Mouse (Mus musculus) bone marrow macrophage, adult 2 months (primary cell): ENCODE results near the gene Smpd4.

Experiments
- CTCF ChIP-seq: IDR thresholded peaks from 2 replicates; pipeline ENCODE4 v1.5.1; 2012; ENCODE audit warnings: low read depth, mild to moderate bottlenecking, low read length, moderate library complexity
- POLR2A ChIP-seq: IDR thresholded peaks from 2 replicates; pipeline ENCODE4 v1.6.1; 2012; ENCODE audit warnings: mild to moderate bottlenecking, low read depth, low read length, borderline replicate concordance

GRCm38 (mm10) chr16:17639081-17639480 lies 19.9 kb downstream of the Smpd4 start:
- no peak for TF ChIP-seq CTCF
- TF ChIP-seq POLR2A, result no peak
